Comparison of ENCODE assay signal across 9 mouse cellular contexts in genomic region chr7:142081736-142082135, GRCm38 (mm10). TPM values are rescaled to one million over a fixed set of nuclear protein-coding genes. Genes with fewer than 3 reads are reported as not detected.
A peak's percentile ranks its signal among the peaks of the same experiment; 100 is the strongest.
DNase-seq lines count a peak whose midpoint lies in the region; ATAC-seq lines count a peak whose summit lies in the region.
"Had no signal": no experiment of that assay in that cellular context is flagged by ENCODE, and none has a peak within 500 bp of the region (broad histone marks: within the 10 kb centered on the region; RNA-seq: fewer than 3 reads in every experiment).

No protein-coding gene starts in this region.

- ATAC-seq in hindbrain, embryonic 11.5 days (ENCODE audit: low FRiP score) = no peak
- no peak for ATAC-seq in hindbrain, embryonic 16.5 days
- no peak for ATAC-seq in midbrain, embryonic 12.5 days (ENCODE audit: low FRiP score, low read depth)
- no peak for ATAC-seq in midbrain, embryonic 16.5 days
- no peak for ATAC-seq in hindbrain, embryonic 12.5 days (ENCODE audit: low FRiP score)
- no peak for ATAC-seq in stomach, embryonic 14.5 days (ENCODE audit: insufficient number of reproducible peaks, insufficient read depth, low FRiP score, low read depth)

- no peak overlapping the region for H3K27ac ChIP-seq in hindbrain, embryonic 11.5 days (ENCODE audit: low read depth, low read length)
- no peak overlapping the region for H3K27ac ChIP-seq in hindbrain, embryonic 16.5 days (ENCODE audit: low read depth, low read length)
- H3K27ac ChIP-seq in midbrain, embryonic 12.5 days (replicated peaks) = no peak overlapping the region
- H3K27ac ChIP-seq in midbrain, embryonic 16.5 days (ENCODE audit: low read length) = no peak overlapping the region
- no peak overlapping the region for H3K27ac ChIP-seq in hindbrain, embryonic 12.5 days
- no peak overlapping the region for H3K27ac ChIP-seq in stomach, embryonic 14.5 days (ENCODE audit: low read length)

- H3K4me3 ChIP-seq in hindbrain, embryonic 11.5 days (ENCODE audit: low read depth, low read length) = no peak overlapping the region
- H3K4me3 ChIP-seq in hindbrain, embryonic 16.5 days (ENCODE audit: low read length) = no peak overlapping the region
- no peak overlapping the region for H3K4me3 ChIP-seq in midbrain, embryonic 12.5 days
- no peak overlapping the region for H3K4me3 ChIP-seq in midbrain, embryonic 16.5 days (ENCODE audit: low read depth, low read length)
- H3K4me3 ChIP-seq in hindbrain, embryonic 12.5 days = peak overlapping the region; percentile 14
- peak overlapping the region; percentile 21; the same call in 1 of the 2 replicates for H3K4me3 ChIP-seq in stomach, embryonic 14.5 days (ENCODE audit: low read depth, low read length)

- peak overlapping the region; percentile 33 for H3K4me2 ChIP-seq in hindbrain, embryonic 11.5 days (replicated peaks; ENCODE audit: low read depth, low read length)
- H3K4me2 ChIP-seq in hindbrain, embryonic 16.5 days (ENCODE audit: low read length) = no peak overlapping the region
- H3K4me2 ChIP-seq in midbrain, embryonic 12.5 days (replicated peaks) = peak overlapping the region; percentile 31
- no peak overlapping the region for H3K4me2 ChIP-seq in midbrain, embryonic 16.5 days (ENCODE audit: low read length)
- H3K4me2 ChIP-seq in hindbrain, embryonic 12.5 days (replicated peaks) = peak overlapping the region; percentile 34
- H3K4me2 ChIP-seq in stomach, embryonic 14.5 days (replicated peaks; ENCODE audit: low read depth, low read length) = peak overlapping the region; percentile 36; the same call in 1 of the 2 replicates

- WGBS in hindbrain, embryonic 11.5 days = 34% methylated on average over 14 of the region's 17 CpGs
- WGBS in hindbrain, embryonic 16.5 days = 35% methylated on average over 17 of the region's 17 CpGs
- 33% methylated on average over 16 of the region's 17 CpGs for WGBS in midbrain, embryonic 12.5 days
- WGBS in midbrain, embryonic 16.5 days = 48% methylated on average over 14 of the region's 17 CpGs
- 32% methylated on average over 17 of the region's 17 CpGs for WGBS in hindbrain, embryonic 12.5 days
- WGBS in stomach, embryonic 14.5 days = 25% methylated on average over 17 of the region's 17 CpGs

- no peak overlapping the region for H3K9ac ChIP-seq in hindbrain, embryonic 11.5 days (ENCODE audit: low read depth, low read length)
- no peak overlapping the region; the same call in 1 of the 2 replicates for H3K9ac ChIP-seq in hindbrain, embryonic 16.5 days (ENCODE audit: low read depth, low read length)
- 0 out of 2 replicates have a peak overlapping the region, but pooled peaks have one; percentile 24 for H3K9ac ChIP-seq in midbrain, embryonic 12.5 days (replicated peaks)
- H3K9ac ChIP-seq in midbrain, embryonic 16.5 days (ENCODE audit: low read depth, low read length) = no peak overlapping the region
- H3K9ac ChIP-seq in hindbrain, embryonic 12.5 days = no peak overlapping the region; the same call in 1 of the 2 replicates
- H3K9ac ChIP-seq in stomach, embryonic 14.5 days (replicated peaks; ENCODE audit: low read depth, low read length) = no peak overlapping the region

- no peaks in the 10 kb centered on the region for H3K36me3 ChIP-seq in hindbrain, embryonic 11.5 days (ENCODE audit: control insufficient read depth, insufficient read depth, low read length)
- H3K36me3 ChIP-seq in hindbrain, embryonic 16.5 days (ENCODE audit: control insufficient read depth, insufficient read depth, low read length) = peaks cover 38% of the 10 kb centered on the region
- H3K36me3 ChIP-seq in midbrain, embryonic 12.5 days = peaks cover 72% of the 10 kb centered on the region
- peaks cover 48% of the 10 kb centered on the region for H3K36me3 ChIP-seq in midbrain, embryonic 16.5 days (ENCODE audit: control insufficient read depth, insufficient read depth, low read length)
- H3K36me3 ChIP-seq in hindbrain, embryonic 12.5 days = peaks cover 37% of the 10 kb centered on the region
- no peaks in the 10 kb centered on the region for H3K36me3 ChIP-seq in stomach, embryonic 14.5 days (ENCODE audit: control insufficient read depth, insufficient read depth, low read length)

- peaks cover 31% of the 10 kb centered on the region for H3K27me3 ChIP-seq in hindbrain, embryonic 11.5 days (ENCODE audit: control insufficient read depth, insufficient read depth, low read length)
- no peaks in the 10 kb centered on the region for H3K27me3 ChIP-seq in hindbrain, embryonic 16.5 days (replicated peaks; ENCODE audit: control insufficient read depth, insufficient read depth, low read length)
- peaks cover 51% of the 10 kb centered on the region for H3K27me3 ChIP-seq in midbrain, embryonic 12.5 days
- H3K27me3 ChIP-seq in midbrain, embryonic 16.5 days (ENCODE audit: control insufficient read depth, insufficient read depth, low read depth, low read length) = no peaks in the 10 kb centered on the region; the same call in 1 of the 2 replicates
- peaks cover 51% of the 10 kb centered on the region for H3K27me3 ChIP-seq in hindbrain, embryonic 12.5 days
- H3K27me3 ChIP-seq in stomach, embryonic 14.5 days (ENCODE audit: control insufficient read depth, insufficient read depth, low read length) = peaks cover 22% of the 10 kb centered on the region

- H3K4me1 ChIP-seq in hindbrain, embryonic 11.5 days (replicated peaks; ENCODE audit: control insufficient read depth, insufficient read depth, low read length) = peaks cover 5% of the 10 kb centered on the region
- H3K4me1 ChIP-seq in hindbrain, embryonic 16.5 days (ENCODE audit: control insufficient read depth, insufficient read depth, low read depth, low read length) = peaks cover 15% of the 10 kb centered on the region
- peaks cover 20% of the 10 kb centered on the region for H3K4me1 ChIP-seq in midbrain, embryonic 12.5 days
- H3K4me1 ChIP-seq in midbrain, embryonic 16.5 days (ENCODE audit: control insufficient read depth, insufficient read depth, low read length) = no peaks in the 10 kb centered on the region; the same call in 1 of the 2 replicates
- peaks cover 17% of the 10 kb centered on the region for H3K4me1 ChIP-seq in hindbrain, embryonic 12.5 days
- peaks cover 12% of the 10 kb centered on the region; the same call in 1 of the 2 replicates for H3K4me1 ChIP-seq in stomach, embryonic 14.5 days (ENCODE audit: control insufficient read depth, insufficient read depth, low read length)

- no peaks in the 10 kb centered on the region for H3K9me3 ChIP-seq in hindbrain, embryonic 11.5 days (ENCODE audit: control insufficient read depth, low read length)
- no peaks in the 10 kb centered on the region for H3K9me3 ChIP-seq in hindbrain, embryonic 16.5 days (ENCODE audit: control insufficient read depth, low read length)
- no peaks in the 10 kb centered on the region for H3K9me3 ChIP-seq in midbrain, embryonic 12.5 days
- no peaks in the 10 kb centered on the region for H3K9me3 ChIP-seq in midbrain, embryonic 16.5 days (replicated peaks; ENCODE audit: control insufficient read depth, low read length, poor library complexity, severe bottlenecking)
- no peaks in the 10 kb centered on the region for H3K9me3 ChIP-seq in hindbrain, embryonic 12.5 days (replicated peaks)
- no peaks in the 10 kb centered on the region for H3K9me3 ChIP-seq in stomach, embryonic 14.5 days (ENCODE audit: control insufficient read depth, low read depth, low read length)

- DNase-seq in hindbrain, embryonic 11.5 days (ENCODE audit: low spot score) = no peak
- no peak for DNase-seq in frontal cortex, postnatal 25 days (ENCODE audit: low spot score in 2 of 2)
- DNase-seq: kidney, postnatal 36 days; lung, postnatal 36 days had no signal

RNA-seq across cellular contexts. Expression of gene Dusp8, which starts 13.9 kb away (rescaled TPM):
- 19.1 and 20.9 TPM in 2 replicates for polyA plus RNA-seq in hindbrain, embryonic 11.5 days (2014; fragmentation: Nextera tagmentation; extraction: Ambion mirVana)
- 109 and 117 TPM in 2 replicates for polyA plus RNA-seq in hindbrain, embryonic 16.5 days (2015; fragmentation: Nextera tagmentation; extraction: Ambion mirVana)
- 41.5 and 44.3 TPM in 2 replicates for polyA plus RNA-seq in midbrain, embryonic 12.5 days (2016; fragmentation: Nextera tagmentation; extraction: Ambion mirVana)
- 113 and 128 TPM in 2 replicates for polyA plus RNA-seq in midbrain, embryonic 16.5 days (2015; fragmentation: Nextera tagmentation; extraction: Ambion mirVana)
- polyA plus RNA-seq in hindbrain, embryonic 12.5 days (2016; fragmentation: Nextera tagmentation; extraction: Ambion mirVana) = 49.1 and 53.8 TPM in 2 replicates
- 5.2 and 6.4 TPM in 2 replicates for polyA plus RNA-seq in stomach, embryonic 14.5 days (2014; fragmentation: Nextera tagmentation; extraction: Ambion mirVana)

RNA-seq across cellular contexts. Expression of gene Mob2, which starts 20.9 kb away (rescaled TPM):
- polyA plus RNA-seq in hindbrain, embryonic 11.5 days (2014; fragmentation: Nextera tagmentation; extraction: Ambion mirVana) = 53.3 and 59.8 TPM in 2 replicates
- 52.7 and 55.9 TPM in 2 replicates for polyA plus RNA-seq in hindbrain, embryonic 16.5 days (2015; fragmentation: Nextera tagmentation; extraction: Ambion mirVana)
- polyA plus RNA-seq in midbrain, embryonic 12.5 days (2016; fragmentation: Nextera tagmentation; extraction: Ambion mirVana) = 50.6 and 50.9 TPM in 2 replicates
- 47.5 and 50.3 TPM in 2 replicates for polyA plus RNA-seq in midbrain, embryonic 16.5 days (2015; fragmentation: Nextera tagmentation; extraction: Ambion mirVana)
- 48.0 and 48.8 TPM in 2 replicates for polyA plus RNA-seq in hindbrain, embryonic 12.5 days (2016; fragmentation: Nextera tagmentation; extraction: Ambion mirVana)
- 66.8 and 68.2 TPM in 2 replicates for polyA plus RNA-seq in stomach, embryonic 14.5 days (2014; fragmentation: Nextera tagmentation; extraction: Ambion mirVana)

RNA-seq across cellular contexts. Expression of gene Gm45618, which starts 38.8 kb away (rescaled TPM):
- not detected in 2 replicates for polyA plus RNA-seq in hindbrain, embryonic 11.5 days (2014; fragmentation: Nextera tagmentation; extraction: Ambion mirVana)
- polyA plus RNA-seq in hindbrain, embryonic 16.5 days (2015; fragmentation: Nextera tagmentation; extraction: Ambion mirVana) = 0.25 TPM in 2 replicates
- polyA plus RNA-seq in midbrain, embryonic 12.5 days (2016; fragmentation: Nextera tagmentation; extraction: Ambion mirVana) = not detected in 2 replicates
- 0.30 TPM in 1 of 2 replicates, not detected in the other for polyA plus RNA-seq in midbrain, embryonic 16.5 days (2015; fragmentation: Nextera tagmentation; extraction: Ambion mirVana)
- not detected in 2 replicates for polyA plus RNA-seq in hindbrain, embryonic 12.5 days (2016; fragmentation: Nextera tagmentation; extraction: Ambion mirVana)
- polyA plus RNA-seq in stomach, embryonic 14.5 days (2014; fragmentation: Nextera tagmentation; extraction: Ambion mirVana) = not detected in 2 replicates

RNA-seq across cellular contexts. Expression of gene Gm39115, which starts 54.1 kb away (rescaled TPM):
- polyA plus RNA-seq in hindbrain, embryonic 11.5 days (2014; fragmentation: Nextera tagmentation; extraction: Ambion mirVana) = not detected in 2 replicates
- 0.24 TPM in 2 replicates for polyA plus RNA-seq in hindbrain, embryonic 16.5 days (2015; fragmentation: Nextera tagmentation; extraction: Ambion mirVana)
- not detected in 2 replicates for polyA plus RNA-seq in midbrain, embryonic 12.5 days (2016; fragmentation: Nextera tagmentation; extraction: Ambion mirVana)
- polyA plus RNA-seq in midbrain, embryonic 16.5 days (2015; fragmentation: Nextera tagmentation; extraction: Ambion mirVana) = not detected in 2 replicates
- polyA plus RNA-seq in hindbrain, embryonic 12.5 days (2016; fragmentation: Nextera tagmentation; extraction: Ambion mirVana) = not detected in 2 replicates
- not detected in 2 replicates for polyA plus RNA-seq in stomach, embryonic 14.5 days (2014; fragmentation: Nextera tagmentation; extraction: Ambion mirVana)

Comparison
In these comparisons a context has a peak if more than half of its experiments do, and no peak if none do; other contexts are left out.
1. H3K4me2 ChIP-seq: peak in hindbrain, embryonic 11.5 days (single experiment), midbrain, embryonic 12.5 days (single experiment), hindbrain, embryonic 12.5 days (single experiment) and stomach, embryonic 14.5 days (single experiment); none in hindbrain, embryonic 16.5 days (single experiment) and midbrain, embryonic 16.5 days (single experiment).
2. H3K4me3 ChIP-seq: peak in hindbrain, embryonic 12.5 days (single experiment) and stomach, embryonic 14.5 days (single experiment); none in hindbrain, embryonic 11.5 days (single experiment), hindbrain, embryonic 16.5 days (single experiment), midbrain, embryonic 12.5 days (single experiment) and midbrain, embryonic 16.5 days (single experiment).